Mouse (Mus musculus): ENCODE data around the gene Olfr221.
A peak's percentile ranks its signal among the peaks of the same experiment; 100 is the strongest.
"Not testable (repeated sequence)": the region's sequence is repeated elsewhere in the genome, so short reads cannot be mapped to it uniquely, and the experiment has no call there.

The Olfr221 gene

GRCm38 (mm10) chr14:52042359-52042758, at the start of gene Olfr221:
Olfr221 (minus strand) TSS chr14:52042459.
- DNase-seq (ENCODE audit: low read depth): not testable (repeated sequence)

GRCm38 (mm10) chr14:52083083-52083482, 40.8 kb upstream of the Olfr221 start:
- no peak for DNase-seq (ENCODE audit: low read depth)

- DNase-seq (ENCODE audit: low read depth): no peak
These were observed 29.4 kb upstream of the Olfr221 start for GRCm38 (mm10) chr14:52071599-52072137.

- no peak for DNase-seq (ENCODE audit: low read depth)
These were observed 23.9 kb upstream of the Olfr221 start for GRCm38 (mm10) chr14:52066135-52066534.

GRCm38 (mm10) chr14:52061798-52062197, 19.5 kb upstream of the Olfr221 start:
- DNase-seq (ENCODE audit: low read depth): no peak

DNA sequence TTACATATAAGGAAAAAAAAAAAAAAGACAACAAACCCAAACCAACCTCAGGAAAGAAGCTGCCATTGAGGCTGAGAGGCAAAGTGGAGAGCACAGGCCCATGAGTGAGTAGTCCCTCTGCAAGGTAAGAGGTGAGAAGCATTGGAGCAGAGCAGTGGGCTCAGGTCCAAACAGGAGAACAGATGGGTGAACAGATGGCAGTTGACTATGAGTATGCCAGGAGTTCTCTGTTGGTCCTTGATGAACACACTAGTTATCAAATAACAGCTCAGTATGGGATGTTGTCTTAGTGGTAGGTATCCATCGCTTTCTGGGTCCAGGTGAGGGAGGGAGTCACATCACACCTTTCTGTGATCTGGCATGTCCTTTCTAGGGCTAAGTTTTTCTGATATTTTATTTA, 18.5 kb upstream of the Olfr221 start:
- no peak for DNase-seq (ENCODE audit: low read depth)

- no peak for DNase-seq (ENCODE audit: low read depth)
These were observed 17.7 kb upstream of the Olfr221 start for GRCm38 (mm10) chr14:52059982-52060381.

GRCm38 (mm10) chr14:52052720-52053119, 10.5 kb upstream of the Olfr221 start:
- DNase-seq (ENCODE audit: low read depth): not testable (repeated sequence)

GRCm38 (mm10) chr14:52045966-52046565, 3.8 kb upstream of the Olfr221 start:
- no peak for DNase-seq (ENCODE audit: low read depth)

DNA sequence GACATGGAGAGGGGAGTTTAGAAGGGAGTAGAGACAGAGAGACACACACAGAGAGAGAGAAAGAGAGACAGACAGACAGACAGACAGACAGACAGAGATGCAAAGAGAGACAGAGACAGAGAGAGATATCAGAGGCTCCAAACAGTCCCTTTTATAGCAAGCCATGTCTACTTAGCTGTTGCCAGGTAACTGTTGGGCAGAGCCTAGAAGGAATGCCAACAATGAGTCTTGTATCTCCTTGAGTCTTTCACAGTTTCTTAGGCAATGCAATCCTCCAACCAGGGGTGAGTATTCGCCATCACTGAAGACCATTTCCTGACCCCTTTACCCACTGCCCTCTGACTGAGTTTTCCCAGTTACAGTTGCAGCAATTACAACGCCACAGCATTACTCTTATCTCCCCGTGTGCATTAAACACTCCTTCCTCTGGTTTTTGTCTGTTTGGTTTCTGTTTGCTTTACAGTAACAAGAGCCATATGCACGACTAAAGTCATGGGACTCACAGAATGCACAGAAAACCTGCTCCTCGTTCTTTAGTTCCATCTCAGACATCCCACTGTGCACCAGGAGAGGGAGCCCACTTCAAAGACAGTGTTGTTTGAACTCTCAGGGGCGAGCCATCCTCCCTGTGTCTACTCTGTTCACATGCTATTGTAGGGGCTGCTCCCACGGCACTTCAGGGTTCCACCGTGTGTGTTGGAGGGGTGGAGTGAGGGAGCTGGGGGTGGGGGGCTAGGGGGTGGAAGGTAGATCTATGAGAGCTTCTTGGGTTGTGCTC, 2.8 kb upstream of the Olfr221 start:
- peak; percentile 58 for DNase-seq (ENCODE audit: low read depth)

GRCm38 (mm10) chr14:52043446-52043845, 1.2 kb upstream of the Olfr221 start:
- DNase-seq (ENCODE audit: low read depth): no peak

DNA sequence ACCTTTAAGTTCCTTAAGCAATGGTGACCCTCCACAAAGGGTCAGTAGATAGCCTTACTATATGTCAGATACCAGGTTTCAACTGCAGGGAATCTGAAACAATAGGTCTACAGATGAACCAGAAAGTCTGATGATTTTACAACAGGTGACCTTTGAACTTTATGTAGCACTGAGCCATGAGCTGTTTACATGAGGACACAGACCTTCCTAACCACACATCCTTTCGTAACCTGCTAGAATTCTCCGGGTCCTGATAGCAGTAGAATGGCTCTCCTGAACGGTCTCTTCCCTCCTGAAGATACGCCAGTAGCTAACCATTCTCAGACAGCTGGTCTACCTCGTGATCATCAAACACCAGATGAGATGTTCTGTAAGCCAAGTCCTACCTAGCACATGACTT, 2.9 kb downstream of the Olfr221 start:
- no peak for DNase-seq (ENCODE audit: low read depth)

DNA sequence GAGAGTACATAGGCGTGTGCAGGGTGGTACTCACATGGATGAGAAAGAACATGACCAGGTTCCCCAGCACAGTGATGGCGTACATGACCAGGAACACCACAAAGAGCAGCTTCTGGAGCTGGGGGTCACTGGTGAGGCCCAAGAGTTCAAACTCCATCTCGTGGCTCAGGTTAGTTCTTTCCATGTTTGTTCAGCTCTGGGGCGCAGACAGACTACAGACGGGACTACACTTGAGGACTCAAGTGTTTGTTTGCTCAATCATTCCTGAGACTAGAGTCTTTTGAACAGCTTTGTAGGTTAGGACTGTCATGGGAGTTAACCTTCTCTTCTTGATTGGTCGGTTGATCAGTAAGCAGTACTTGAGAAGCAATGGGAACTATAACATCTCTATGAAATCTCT, 6.3 kb downstream of the Olfr221 start:
- DNase-seq (ENCODE audit: low read depth): no peak

DNA sequence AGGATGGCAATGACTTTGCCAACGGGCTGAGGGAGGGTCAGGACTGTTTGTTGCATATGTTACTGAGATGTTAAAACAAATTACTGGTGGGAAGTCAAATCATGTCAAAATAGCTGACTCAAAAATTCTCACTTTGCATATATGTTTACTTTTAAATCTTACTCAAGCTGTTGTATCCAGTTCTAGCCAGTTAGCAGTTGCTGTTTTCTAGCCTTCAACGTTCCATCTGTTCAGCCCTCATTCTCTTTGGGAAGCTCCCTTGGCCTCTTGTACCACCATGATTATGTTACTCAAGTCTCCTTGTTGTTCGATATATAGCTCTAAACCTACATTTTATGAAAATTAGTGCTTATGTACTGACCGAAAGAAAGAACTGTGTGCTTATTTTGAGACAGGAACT, 15.9 kb downstream of the Olfr221 start:
- no peak for DNase-seq (ENCODE audit: low read depth)

GRCm38 (mm10) chr14:52024133-52024532, 18.1 kb downstream of the Olfr221 start:
- no peak for DNase-seq (ENCODE audit: low read depth)

GRCm38 (mm10) chr14:52022709-52023459, 19.4 kb downstream of the Olfr221 start:
- DNase-seq (ENCODE audit: low read depth): peak; percentile 91

- DNase-seq (ENCODE audit: low read depth): no peak
These were observed 20.0 kb downstream of the Olfr221 start for GRCm38 (mm10) chr14:52022244-52022708.

- no peak for DNase-seq (ENCODE audit: low read depth)
These were observed 20.6 kb downstream of the Olfr221 start for GRCm38 (mm10) chr14:52021568-52022212.

GRCm38 (mm10) chr14:52021138-52021529, 21.1 kb downstream of the Olfr221 start:
- no peak for DNase-seq (ENCODE audit: low read depth)

- peak; percentile 44 for DNase-seq (ENCODE audit: low read depth)
These were observed 21.6 kb downstream of the Olfr221 start, which contains the start of gene Zfp219 for GRCm38 (mm10) chr14:52020486-52021137. Zfp219 (minus strand) TSS chr14:52020733.

DNA sequence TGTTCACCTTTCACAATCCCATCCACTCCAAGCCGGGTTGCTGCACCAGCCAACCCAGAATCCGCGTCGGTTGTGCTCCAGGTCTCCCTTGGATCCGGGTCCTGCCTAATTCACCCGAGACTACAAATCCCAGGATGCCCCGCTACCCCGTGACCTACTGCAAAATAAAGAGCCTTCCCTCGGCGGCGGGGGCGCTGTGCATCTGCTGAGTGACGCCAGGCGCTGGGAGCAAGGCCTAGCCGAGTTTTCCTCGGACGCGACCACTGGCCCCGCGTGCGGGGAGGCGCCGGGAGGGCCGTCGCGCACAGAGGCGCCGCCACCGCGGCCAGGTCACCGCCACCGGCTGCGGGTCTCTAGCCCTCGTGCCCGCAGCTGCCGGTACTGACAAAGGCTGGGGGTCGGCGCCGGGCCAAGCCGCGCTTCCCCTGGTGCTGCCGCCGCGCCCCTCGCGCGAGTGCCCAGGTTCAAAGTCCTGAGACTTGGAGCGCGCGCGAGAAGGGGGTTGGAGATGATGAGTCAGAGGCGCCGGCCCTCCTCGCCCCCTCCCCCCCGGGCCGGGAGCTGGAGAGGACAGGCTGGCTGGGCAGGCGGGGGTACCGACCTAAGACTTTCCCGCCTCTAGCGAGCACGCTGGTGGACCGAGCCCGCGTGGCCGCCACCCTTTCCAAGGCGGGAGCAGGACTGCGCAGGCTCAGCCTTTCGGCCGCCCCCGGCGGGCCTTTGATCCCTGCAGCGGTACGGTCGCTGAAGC, 22.5 kb downstream of the Olfr221 start:
- DNase-seq (ENCODE audit: low read depth): peak; percentile 96
